Mouse (Mus musculus) liver, postnatal 0 days (tissue): ENCODE data around the gene Fam129a. TPM values are rescaled to one million over a fixed set of nuclear protein-coding genes. Genes with fewer than 3 reads are reported as not detected.

ENCODE experiments used
- ATAC-seq: fragments of 200-750 bp; cut with Nextera tagmentation; 2 replicates; pipeline ENCODE4 v1.8.0; 2017; ENCODE audit warnings: mild to moderate bottlenecking, moderate library complexity
- DNase-seq: peaks from one replicate; pipeline ENCODE4 v3.0.0-alpha.2; 2016
- H3K27ac ChIP-seq: fragments of 300-500 bp; sonication (generic); 2 replicates; pipeline ENCODE4 v1.5.1; 2014; ENCODE audit warnings: antibody characterized with exemption, moderate library complexity, mild to moderate bottlenecking, low read depth
- H3K27me3 ChIP-seq: fragments of 300-500 bp; sonication (generic); 2 replicates; pipeline ENCODE4 v1.6.1; 2014; ENCODE audit warnings: low read length, control low read depth, mixed read lengths; ENCODE audit not compliant: insufficient read depth
- H3K36me3 ChIP-seq: fragments of 300-500 bp; sonication (generic); replicated peaks from 2 replicates; pipeline ENCODE4 v1.6.1; 2014; ENCODE audit warnings: mild to moderate bottlenecking, control low read depth, low read length, moderate library complexity, mixed read lengths; ENCODE audit not compliant: insufficient read depth
- H3K4me1 ChIP-seq: fragments of 300-500 bp; sonication (generic); 2 replicates; pipeline ENCODE4 v1.6.1; 2014; ENCODE audit warnings: antibody characterized with exemption, mild to moderate bottlenecking, control low read depth; ENCODE audit not compliant: insufficient read depth
- H3K4me2 ChIP-seq: fragments of 300-500 bp; sonication (generic); 2 replicates; pipeline ENCODE4 v1.6.1; 2014; ENCODE audit warnings: low read depth, mild to moderate bottlenecking, low read length, moderate library complexity, mixed read lengths
- H3K4me3 ChIP-seq: fragments of 300-500 bp; sonication (generic); 2 replicates; pipeline ENCODE4 v1.5.1; 2014; ENCODE audit warnings: low read depth, low read length
- H3K9ac ChIP-seq: fragments of 300-500 bp; sonication (generic); replicated peaks from 2 replicates; pipeline ENCODE4 v1.6.1; 2014; ENCODE audit warnings: mild to moderate bottlenecking, moderate library complexity
- H3K9me3 ChIP-seq: fragments of 300-500 bp; sonication (generic); 2 replicates; pipeline ENCODE4 v1.6.1; 2016; ENCODE audit warnings: mild to moderate bottlenecking, control low read depth, low read length, mixed read lengths
- CTCF ChIP-seq: sonication (generic); IDR thresholded peaks from 2 replicates; pipeline ENCODE4 v1.5.1; 2016; ENCODE audit warnings: antibody characterized with exemption, low read depth
- EP300 ChIP-seq: IDR thresholded peaks from 2 replicates; pipeline ENCODE4 v1.6.1; 2016; ENCODE audit warnings: antibody characterized with exemption, low read depth, mild to moderate bottlenecking
- WGBS: fragments of 180-500 bp; shearing (Covaris S2); extraction: QIAGEN DNeasy Blood & Tissue Kit; methylation state at CpG from one replicate; pipeline ENCODE4 v1.1.7; 2014; ENCODE audit not compliant: insufficient replicate concordance; 5-methylcytosine and 5-hydroxymethylcytosine counted together
- polyA plus RNA-seq: library from polyadenylated mRNA; unstranded; fragments of >200 nt; fragmentation: Nextera tagmentation; extraction: Ambion mirVana; gene quantifications from 2 replicates; pipeline ENCODE4 v1.2.1, GENCODE M21; 2015

Fam129a gene
- polyA plus RNA-seq, 1 experiment from 2014 or later: 11.5 TPM

- Histone ChIP-seq H3K27ac (no peak overlapping the region), H3K9ac (no peak overlapping the region), H3K27me3 (no peaks in the 10 kb centered on the region), H3K4me3 (no peak overlapping the region), H3K4me1 (peaks cover 2% of the 10 kb centered on the region; the same call in 1 of the 2 replicates), H3K9me3 (no peaks in the 10 kb centered on the region), H3K4me2 (no peak overlapping the region), H3K36me3 (no peaks in the 10 kb centered on the region)
- TF ChIP-seq CTCF: no peak
- TF ChIP-seq EP300: no peak
- DNase-seq: no peak
- no peak for ATAC-seq
Observed at GRCm38 (mm10) chr1:151610621-151611020, 39.6 kb downstream of the Fam129a start.

- Histone ChIP-seq H3K9me3 (no peaks in the 10 kb centered on the region), H3K27me3 (no peaks in the 10 kb centered on the region), H3K4me3 (no peak overlapping the region), H3K36me3 (no peaks in the 10 kb centered on the region), H3K4me2 (0 out of 2 replicates have a peak overlapping the region, but pooled peaks have one; percentile 14), H3K4me1 (peaks cover 17% of the 10 kb centered on the region), H3K9ac (no peak overlapping the region), H3K27ac (peak overlapping the region; percentile 17; the same call in 1 of the 2 replicates)
- ATAC-seq (no peak), DNase-seq (no peak)
- WGBS: 54% methylated on average over 10 of the region's 10 CpGs
- TF ChIP-seq EP300 (no peak), CTCF (no peak)
Observed at GRCm38 (mm10) chr1:151614320-151614935, 43.4 kb downstream of the Fam129a start.

DNA sequence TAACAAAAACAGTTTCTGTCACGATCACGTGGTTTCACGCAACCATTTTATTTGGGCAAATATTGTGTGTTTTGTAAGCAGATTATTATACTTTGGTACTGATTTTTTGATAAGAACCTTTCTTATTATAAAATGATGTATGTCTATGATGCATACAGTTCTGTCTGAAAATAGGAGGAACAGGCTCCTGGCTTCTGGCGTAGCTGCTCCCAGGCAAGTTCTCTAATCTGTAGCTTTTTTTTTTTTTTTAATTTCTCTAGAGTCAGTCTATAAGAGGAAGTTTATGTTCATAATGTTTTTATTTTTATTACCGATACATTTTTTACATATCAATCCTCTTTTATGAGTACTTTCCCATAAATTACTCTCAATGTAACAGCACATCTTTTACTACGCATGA is 44.6 kb downstream of the Fam129a start:
- Histone ChIP-seq H3K36me3 (no peaks in the 10 kb centered on the region), H3K9ac (no peak overlapping the region), H3K4me1 (peaks cover 28% of the 10 kb centered on the region), H3K4me3 (no peak overlapping the region), H3K27ac (no peak overlapping the region), H3K27me3 (no peaks in the 10 kb centered on the region), H3K4me2 (no peak overlapping the region), H3K9me3 (no peaks in the 10 kb centered on the region)
- 90% methylated on average over 6 of the region's 6 CpGs for WGBS
- TF ChIP-seq CTCF: no peak
- no peak for TF ChIP-seq EP300
- ATAC-seq (no peak), DNase-seq (no peak)

GRCm38 (mm10) chr1:151616555-151617205 is 45.7 kb downstream of the Fam129a start:
- TF ChIP-seq CTCF (no peak), EP300 (peak; percentile 61)
- H3K36me3 ChIP-seq: no peaks in the 10 kb centered on the region
- DNase-seq (peak; percentile 64), ATAC-seq (peak; percentile 60)
- no peaks in the 10 kb centered on the region for H3K27me3 ChIP-seq
- no peak overlapping the region for H3K4me2 ChIP-seq
- H3K9ac ChIP-seq: no peak overlapping the region
- H3K9me3 ChIP-seq: no peaks in the 10 kb centered on the region
- H3K4me3 ChIP-seq: no peak overlapping the region
- 68% methylated on average over 7 of the region's 7 CpGs for WGBS
- peaks cover 32% of the 10 kb centered on the region for H3K4me1 ChIP-seq
- H3K27ac ChIP-seq: no peak overlapping the region

DNA sequence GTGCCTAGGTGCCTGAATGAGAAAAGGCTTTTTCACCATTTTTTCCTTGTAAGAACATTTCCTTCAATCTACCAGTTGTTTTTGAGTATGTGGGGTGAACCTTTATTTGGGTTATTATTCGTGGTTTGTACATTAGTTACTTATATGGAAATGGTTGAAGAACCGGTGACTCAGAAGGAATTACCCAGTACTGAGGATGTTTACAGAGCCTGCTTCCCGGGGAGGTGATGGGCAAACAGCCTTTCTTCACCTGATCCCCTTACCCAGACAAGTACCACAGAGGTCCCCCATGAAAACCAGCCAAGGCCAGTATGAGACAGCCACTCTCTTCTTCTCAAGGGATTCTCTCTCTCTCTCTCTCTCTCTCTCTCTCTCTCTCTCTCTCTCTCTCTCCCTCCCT is 47.3 kb downstream of the Fam129a start:
- no peaks in the 10 kb centered on the region for H3K27me3 ChIP-seq
- no peak overlapping the region for H3K9ac ChIP-seq
- H3K4me3 ChIP-seq: no peak overlapping the region
- no peaks in the 10 kb centered on the region for H3K9me3 ChIP-seq
- peaks cover 33% of the 10 kb centered on the region for H3K4me1 ChIP-seq
- 56% methylated on average over 3 of the region's 3 CpGs for WGBS
- H3K27ac ChIP-seq: peak overlapping the region; percentile 77; the same call in 1 of the 2 replicates
- ATAC-seq: no peak
- no peak for DNase-seq
- TF ChIP-seq EP300 (no peak), CTCF (no peak)
- no peaks in the 10 kb centered on the region for H3K36me3 ChIP-seq
- no peak overlapping the region for H3K4me2 ChIP-seq

- Histone ChIP-seq H3K9ac (no peak overlapping the region), H3K4me3 (no peak overlapping the region), H3K9me3 (no peaks in the 10 kb centered on the region), H3K27ac (peak overlapping the region; percentile 77), H3K27me3 (no peaks in the 10 kb centered on the region), H3K4me2 (no peak overlapping the region), H3K36me3 (0 out of 2 replicates have a peak, but pooled peaks cover 2% of the 10 kb centered on the region), H3K4me1 (peaks cover 31% of the 10 kb centered on the region)
- 59% methylated on average over 8 of the region's 8 CpGs for WGBS
- no peak for DNase-seq
- TF ChIP-seq CTCF: no peak
- TF ChIP-seq EP300: no peak
- peak; percentile 79 for ATAC-seq
Observed at GRCm38 (mm10) chr1:151619281-151619711, 48.3 kb downstream of the Fam129a start.
